Mouse (Mus musculus): ENCODE measurements around the gene Gm6871.
A peak's percentile ranks its signal among the peaks of the same experiment; 100 is the strongest.
"Not testable (repeated sequence)": the region's sequence is repeated elsewhere in the genome, so short reads cannot be mapped to it uniquely, and the experiment has no call there.

Gm6871 gene

GRCm38 (mm10) chr7:41573562-41573961, at the start of gene Gm6871:
Gene Gm6871 (minus strand): TSS chr7:41573662.
- not testable (repeated sequence) for DNase-seq

GRCm38 (mm10) chr7:41616241-41616640, 42.8 kb upstream of the Gm6871 start:
- not testable (repeated sequence) for DNase-seq

- DNase-seq: no peak
Measured at GRCm38 (mm10) chr7:41611654-41612053, 38.2 kb upstream of the Gm6871 start.

GRCm38 (mm10) chr7:41599932-41600548, 26.6 kb upstream of the Gm6871 start:
- no peak for DNase-seq

GRCm38 (mm10) chr7:41599034-41599813, 25.8 kb upstream of the Gm6871 start, which contains the start of gene 2610021A01Rik:
Gene 2610021A01Rik (plus strand): TSS chr7:41599230.
- DNase-seq: peak; percentile 92

GRCm38 (mm10) chr7:41598615-41599014, 25.2 kb upstream of the Gm6871 start:
- DNase-seq: no peak

GRCm38 (mm10) chr7:41587831-41588230, 14.4 kb upstream of the Gm6871 start:
- not testable (repeated sequence) for DNase-seq

- no peak for DNase-seq
Measured at GRCm38 (mm10) chr7:41582028-41582427, 8.6 kb upstream of the Gm6871 start.

GRCm38 (mm10) chr7:41577956-41578355, 4.5 kb upstream of the Gm6871 start:
- DNase-seq: no peak

GRCm38 (mm10) chr7:41560681-41561080, 12.8 kb downstream of the Gm6871 start:
- no peak for DNase-seq

GRCm38 (mm10) chr7:41512672-41513071, 60.8 kb downstream of the Gm6871 start:
- no peak for DNase-seq

GRCm38 (mm10) chr7:41512207-41512606, 61.3 kb downstream of the Gm6871 start:
- no peak for DNase-seq

GRCm38 (mm10) chr7:41502402-41502801, 71.1 kb downstream of the Gm6871 start:
- DNase-seq: no peak

- DNase-seq: peak; percentile 76
Measured at GRCm38 (mm10) chr7:41500151-41500934, 73.1 kb downstream of the Gm6871 start.

GRCm38 (mm10) chr7:41499389-41500049, 73.9 kb downstream of the Gm6871 start, which contains the start of the genes Gm20449 and AW146154:
Gene Gm20449 (minus strand): TSS chr7:41499417.
Gene AW146154 (minus strand): TSS chr7:41499890.
- peak; percentile 100 for DNase-seq

GRCm38 (mm10) chr7:41499018-41499388, 74.5 kb downstream of the Gm6871 start:
- not testable (repeated sequence) for DNase-seq

- DNase-seq: not testable (repeated sequence)
Measured at GRCm38 (mm10) chr7:41498464-41498863, 75.0 kb downstream of the Gm6871 start.

GRCm38 (mm10) chr7:41497871-41498270, 75.6 kb downstream of the Gm6871 start:
- no peak for DNase-seq

Measured in kidney, adult 18-20 months (tissue).